In the genomic region with DNA sequence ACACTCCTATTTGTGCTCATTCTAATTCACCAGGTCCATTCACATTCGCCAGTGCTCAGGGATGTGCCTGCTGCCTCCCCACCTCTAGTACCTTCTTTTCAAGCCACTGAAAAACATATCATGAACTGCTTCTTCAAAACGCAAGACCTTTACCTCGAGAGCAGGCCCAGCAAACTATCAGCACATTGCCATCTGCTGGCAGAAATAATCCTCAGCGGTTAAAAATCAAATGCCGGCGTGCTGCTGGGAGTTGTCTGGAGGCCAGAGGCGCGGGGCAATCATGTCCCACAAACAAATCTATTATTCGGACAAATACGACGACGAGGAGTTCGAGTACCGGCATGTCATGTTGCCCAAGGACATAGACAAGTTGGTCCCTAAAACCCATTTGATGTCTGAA, we compare ENCODE assay signal across 10 mouse cellular contexts. TPM values are rescaled to one million over a fixed set of nuclear protein-coding genes. Genes with fewer than 3 reads are reported as not detected.
DNase-seq lines count a peak whose midpoint lies in the region.
"Had no signal": no experiment of that assay in that cellular context is flagged by ENCODE, and none has a peak within 500 bp of the region (broad histone marks: within the 10 kb centered on the region; RNA-seq: fewer than 3 reads in every experiment).

No protein-coding gene starts in this region.

- H3K36me3 ChIP-seq in heart, embryonic 10.5 days, result no peaks in the 10 kb centered on the region

- H3K27me3 ChIP-seq in heart, embryonic 10.5 days (ENCODE audit: insufficient read depth, poor library complexity, severe bottlenecking), result no peaks in the 10 kb centered on the region

- H3K4me1 ChIP-seq in heart, embryonic 10.5 days, result no peaks in the 10 kb centered on the region

- no peak overlapping the region for H3K4me3 ChIP-seq in heart, embryonic 10.5 days

- H3K27ac ChIP-seq in heart, embryonic 10.5 days, result no peak overlapping the region

- H3K9me3 ChIP-seq in heart, embryonic 10.5 days, result no peaks in the 10 kb centered on the region

- 28% methylated on average over 14 of the region's 14 CpGs for WGBS in heart, embryonic 10.5 days

- peak; percentile 45 to 56 for DNase-seq in heart, adult 18-20 months
- no peak for DNase-seq in heart, embryonic 10.5 days (ENCODE audit: low spot score)
- DNase-seq in CD4-positive helper T cell, adult 2 months (ENCODE audit: low read depth, low spot score), result peak; percentile 16
- peak; percentile 48 to 57 for DNase-seq in adrenal gland, postnatal 36 days
- DNase-seq in fibroblast of lung, adult 2 months (ENCODE audit: low read depth), result peak; percentile 17
- peak; percentile 32 for DNase-seq in layer of hippocampus, adult 9-11 months
- DNase-seq in lung, postnatal 25 days (ENCODE audit: low spot score), result peak; percentile 25
- peak; percentile 28 for DNase-seq in thymus, postnatal 0 days (ENCODE audit: low spot score)

RNA-seq across cellular contexts. Expression of a gene that starts 19.6 kb away (rescaled TPM):
- total RNA-seq in heart, adult 18-20 months (2021), result not detected
- polyA plus RNA-seq in heart, embryonic 10.5 days (2016; fragmentation: Nextera tagmentation; extraction: Ambion mirVana), result not detected in 2 replicates
- total RNA-seq in adrenal gland, postnatal 36 days (2021), result not detected
- polyA plus RNA-seq in thymus, postnatal 0 days (2015; fragmentation: Nextera tagmentation; extraction: Ambion mirVana), result 0.05 TPM in 1 of 2 replicates, not detected in the other
- polyA plus RNA-seq: liver, embryonic 16.5 days; testis, adult 2 months had no signal

RNA-seq across cellular contexts. Expression of a gene that starts 48.4 kb away (rescaled TPM):
- 1 to 10 TPM; 1.7 to 2.4 TPM for total RNA-seq in heart, adult 18-20 months (2021)
- 0.84 and 1.00 TPM in 2 replicates for polyA plus RNA-seq in heart, embryonic 10.5 days (2016; fragmentation: Nextera tagmentation; extraction: Ambion mirVana)
- 1 to 10 TPM; 1.3 to 1.4 TPM for total RNA-seq in adrenal gland, postnatal 36 days (2021)
- polyA plus RNA-seq in thymus, postnatal 0 days (2015; fragmentation: Nextera tagmentation; extraction: Ambion mirVana), result 0.50 and 0.53 TPM in 2 replicates

RNA-seq across cellular contexts. Expression of a gene that starts 54.5 kb away (rescaled TPM):
- not detected for total RNA-seq in heart, adult 18-20 months (2021)
- not detected in 2 replicates for polyA plus RNA-seq in heart, embryonic 10.5 days (2016; fragmentation: Nextera tagmentation; extraction: Ambion mirVana)
- not detected for total RNA-seq in adrenal gland, postnatal 36 days (2021)
- not detected in 2 replicates for polyA plus RNA-seq in thymus, postnatal 0 days (2015; fragmentation: Nextera tagmentation; extraction: Ambion mirVana)
- polyA plus RNA-seq: liver, embryonic 16.5 days had no signal
